Mouse (Mus musculus) MEL (cell line): ENCODE data around the gene Klk1b3.
"Not testable (repeated sequence)": the region's sequence is repeated elsewhere in the genome, so short reads cannot be mapped to it uniquely, and the experiment has no call there.

Experiments used
- CTCF ChIP-seq, 3 experiments: IDR thresholded peaks in 2 of 3; conservative IDR thresholded peaks in 1 of 3; 2 replicates each; pipeline ENCODE4 v1.5.1; 2011 to 2012; ENCODE audit warnings: low read length in 3 of 3, low read depth in 2 of 3, mild to moderate bottlenecking in 2 of 3, improper control_type of control experiment in 1 of 3, inconsistent platforms in 1 of 3, mixed read lengths in 1 of 3, moderate library complexity in 1 of 3; ENCODE audit not compliant: control insufficient read depth in 1 of 3, insufficient read depth in 1 of 3, poor library complexity in 1 of 3, severe bottlenecking in 1 of 3
- EP300 ChIP-seq, 2 experiments: IDR thresholded peaks; 2 replicates each; pipeline ENCODE4 v1.6.1; 2011; ENCODE audit warnings: improper control_type of control experiment in 2 of 2, low read length in 2 of 2, low read depth in 1 of 2, mild to moderate bottlenecking in 1 of 2
- GABPA ChIP-seq: IDR thresholded peaks from 2 replicates; pipeline ENCODE4 v1.6.1; 2012; ENCODE audit warnings: low read depth, mild to moderate bottlenecking, inconsistent platforms, low read length, improper control_type of control experiment, moderate library complexity
- POLR2A ChIP-seq, 2 experiments: IDR thresholded peaks; 2 replicates each; pipeline ENCODE4 v1.6.1; 2011 to 2012; ENCODE audit warnings: low read length in 2 of 2, mild to moderate bottlenecking in 2 of 2, control low read depth in 1 of 2, improper control_type of control experiment in 1 of 2, low read depth in 1 of 2, moderate library complexity in 1 of 2; ENCODE audit not compliant: control insufficient read depth in 1 of 2, insufficient read depth in 1 of 2, poor library complexity in 1 of 2
- ZNF384 ChIP-seq: IDR thresholded peaks from 2 replicates; pipeline ENCODE4 v1.6.1; 2012; ENCODE audit warnings: low read depth, mild to moderate bottlenecking, inconsistent platforms, low read length, improper control_type of control experiment

GRCm38 (mm10) chr7:44186516-44186915, 11.5 kb upstream of the Klk1b3 start:
- TF ChIP-seq EP300 (IDR thresholded peaks at IDR 0.05; ENCODE audit: low read depth in 1 of 2, low read length in 2 of 2); POLR2A (IDR thresholded peaks at IDR 0.05; ENCODE audit: control insufficient read depth in 1 of 2, insufficient read depth in 1 of 2, low read depth in 1 of 2, low read length in 2 of 2, poor library complexity in 1 of 2); GABPA; CTCF (IDR thresholded peaks at IDR 0.05 in 2 of 3, conservative IDR thresholded peaks at IDR 0.05 in 1 of 3; ENCODE audit: control insufficient read depth in 1 of 3, insufficient read depth in 1 of 3, low read depth in 2 of 3, low read length in 3 of 3, poor library complexity in 1 of 3, severe bottlenecking in 1 of 3); ZNF384: not testable (repeated sequence)
